Mouse (Mus musculus) myocyte (in vitro differentiated cells): ENCODE results near the gene Upf2. TPM values are rescaled to one million over a fixed set of nuclear protein-coding genes. Genes with fewer than 3 reads are reported as not detected.

Experiments
- H3K27me3 ChIP-seq: one replicate; pipeline ENCODE4 v1.6.1; 2011; ENCODE audit not compliant: control insufficient read depth, insufficient read depth, insufficient read length
- H3K36me3 ChIP-seq: one replicate; pipeline ENCODE4 v1.6.1; 2011; ENCODE audit not compliant: control insufficient read depth, insufficient read depth
- H3K4me2 ChIP-seq: one replicate; pipeline ENCODE4 v1.6.1; 2011; ENCODE audit warnings: low read depth, control low read depth
- H3K4me3 ChIP-seq: one replicate; pipeline ENCODE4 v1.5.1; 2011; ENCODE audit warnings: mild to moderate bottlenecking, control low read depth, moderate library complexity
- H3K79me2 ChIP-seq: one replicate; pipeline ENCODE4 v1.6.1; 2011; ENCODE audit not compliant: control insufficient read depth, insufficient read depth
- H3ac ChIP-seq: one replicate; pipeline ENCODE4 v1.6.1; 2011; ENCODE audit not compliant: control insufficient read depth, insufficient read length
- CEBPB ChIP-seq: IDR thresholded peaks from 2 replicates; pipeline ENCODE4 v1.6.1; 2011; ENCODE audit warnings: mild to moderate bottlenecking, moderate library complexity; ENCODE audit not compliant: poor library complexity, insufficient read depth, severe bottlenecking
- E2F4 ChIP-seq: IDR thresholded peaks from one replicate; pipeline ENCODE4 v1.6.1; 2011; ENCODE audit warnings: mild to moderate bottlenecking, control low read depth, moderate library complexity; ENCODE audit not compliant: insufficient read depth
- MAX ChIP-seq: IDR thresholded peaks from one replicate; pipeline ENCODE4 v1.6.1; 2011; ENCODE audit warnings: low read depth, mild to moderate bottlenecking, control low read depth
- MYOD1 ChIP-seq, 3 experiments: IDR thresholded peaks; one replicate each; pipeline ENCODE4 v1.6.1; 2011; ENCODE audit warnings: control low read depth in 2 of 3, low read depth in 2 of 3, mild to moderate bottlenecking in 2 of 3, moderate library complexity in 1 of 3; ENCODE audit not compliant: insufficient read length in 2 of 3, control insufficient read depth in 1 of 3
- MYOG ChIP-seq, 3 experiments: IDR thresholded peaks; one replicate each; pipeline ENCODE4 v1.6.1; 2011; ENCODE audit warnings: control low read depth in 2 of 3, low read depth in 2 of 3, mild to moderate bottlenecking in 2 of 3; ENCODE audit not compliant: insufficient read length in 2 of 3, control insufficient read depth in 1 of 3, insufficient read depth in 1 of 3
- POLR2A ChIP-seq: IDR thresholded peaks from one replicate; pipeline ENCODE4 v1.6.1; 2011; ENCODE audit warnings: low read depth, mild to moderate bottlenecking, control low read depth, moderate library complexity; ENCODE audit not compliant: insufficient read length
- POLR2AphosphoS2 ChIP-seq: IDR thresholded peaks from one replicate; pipeline ENCODE4 v1.6.1; 2011; ENCODE audit warnings: low read depth, control low read depth; ENCODE audit not compliant: insufficient read length
- REST ChIP-seq: IDR thresholded peaks from one replicate; pipeline ENCODE4 v1.6.1; 2011; ENCODE audit warnings: mild to moderate bottlenecking, control low read depth, moderate library complexity; ENCODE audit not compliant: insufficient read depth, insufficient read length
- SRF ChIP-seq: IDR thresholded peaks from one replicate; pipeline ENCODE4 v1.6.1; 2011; ENCODE audit warnings: low read depth; ENCODE audit not compliant: control insufficient read depth, insufficient read length
- TCF12 ChIP-seq: IDR thresholded peaks from one replicate; pipeline ENCODE4 v1.6.1; 2011; ENCODE audit warnings: mild to moderate bottlenecking, control low read depth; ENCODE audit not compliant: poor library complexity, insufficient read depth, severe bottlenecking
- TCF3 ChIP-seq: IDR thresholded peaks from one replicate; pipeline ENCODE4 v1.6.1; 2011; ENCODE audit warnings: low read depth, control low read depth; ENCODE audit not compliant: insufficient read length
- USF1 ChIP-seq: IDR thresholded peaks from one replicate; pipeline ENCODE4 v1.6.1; 2011; ENCODE audit warnings: low read depth, mild to moderate bottlenecking, control low read depth, moderate library complexity
- polyA plus RNA-seq: library from polyadenylated mRNA; unstranded; fragments of >200 nt; fragmentation: generic; extraction: Trizol; gene quantifications from one replicate; pipeline ENCODE4 v1.2.1, GENCODE M21; 2012; ENCODE audit warnings: missing spikeins

Gene Upf2
- polyA plus RNA-seq, 1 experiment, result 3.8 TPM

GRCm38 (mm10) chr2:6046796-6047195 is 95.5 kb downstream of the Upf2 start:
- Histone ChIP-seq H3K36me3 (peaks cover 41% of the 10 kb centered on the region), H3K4me3 (no peak overlapping the region), H3K4me2 (no peak overlapping the region), H3ac (no peak overlapping the region), H3K79me2 (no peaks in the 10 kb centered on the region), H3K27me3 (no peaks in the 10 kb centered on the region)
- TF ChIP-seq MAX, result no peak
- no peak for TF ChIP-seq POLR2A
- no peak for TF ChIP-seq SRF
- TF ChIP-seq MYOD1 (IDR thresholded peaks at IDR 0.05; ENCODE audit: control insufficient read depth in 1 of 3, insufficient read length in 2 of 3, low read depth in 2 of 3), result no peak
- TF ChIP-seq E2F4, result no peak
- no peak for TF ChIP-seq MYOG (IDR thresholded peaks at IDR 0.05; ENCODE audit: control insufficient read depth in 1 of 3, insufficient read depth in 1 of 3, insufficient read length in 2 of 3, low read depth in 2 of 3)
- no peak for TF ChIP-seq TCF3
- TF ChIP-seq CEBPB, result no peak
- TF ChIP-seq USF1, result no peak

GRCm38 (mm10) chr2:6048570-6048969 is 97.3 kb downstream of the Upf2 start:
- peaks cover 46% of the 10 kb centered on the region for H3K36me3 ChIP-seq
- no peak for TF ChIP-seq MYOD1 (IDR thresholded peaks at IDR 0.05; ENCODE audit: control insufficient read depth in 1 of 3, insufficient read length in 2 of 3, low read depth in 2 of 3)
- no peak for TF ChIP-seq MYOG (IDR thresholded peaks at IDR 0.05; ENCODE audit: control insufficient read depth in 1 of 3, insufficient read depth in 1 of 3, insufficient read length in 2 of 3, low read depth in 2 of 3)
- TF ChIP-seq TCF12, result no peak
- no peak for TF ChIP-seq USF1
- no peak for TF ChIP-seq SRF
- TF ChIP-seq CEBPB, result no peak
- TF ChIP-seq TCF3, result no peak
- TF ChIP-seq REST, result no peak
- no peak for TF ChIP-seq POLR2A
- TF ChIP-seq POLR2AphosphoS2, result no peak
- no peak for TF ChIP-seq MAX
- TF ChIP-seq E2F4, result no peak
- H3K79me2 ChIP-seq, result no peaks in the 10 kb centered on the region
- H3ac ChIP-seq, result no peak overlapping the region
- no peak overlapping the region for H3K4me3 ChIP-seq
- no peaks in the 10 kb centered on the region for H3K27me3 ChIP-seq
- no peak overlapping the region for H3K4me2 ChIP-seq

- H3K4me2 ChIP-seq, result no peak overlapping the region
- no peaks in the 10 kb centered on the region for H3K27me3 ChIP-seq
- H3K79me2 ChIP-seq, result no peaks in the 10 kb centered on the region
- H3K4me3 ChIP-seq, result no peak overlapping the region
- peaks cover 46% of the 10 kb centered on the region for H3K36me3 ChIP-seq
- no peak overlapping the region for H3ac ChIP-seq
- TF ChIP-seq CEBPB (no peak), TCF3 (no peak), MYOG (IDR thresholded peaks at IDR 0.05; ENCODE audit: control insufficient read depth in 1 of 3, insufficient read depth in 1 of 3, insufficient read length in 2 of 3, low read depth in 2 of 3) (no peak), MYOD1 (IDR thresholded peaks at IDR 0.05; ENCODE audit: control insufficient read depth in 1 of 3, insufficient read length in 2 of 3, low read depth in 2 of 3) (no peak), POLR2AphosphoS2 (no peak), MAX (no peak), USF1 (no peak), TCF12 (no peak), SRF (no peak), POLR2A (no peak), REST (no peak), E2F4 (no peak)
Observed at GRCm38 (mm10) chr2:6049018-6049417, 97.7 kb downstream of the Upf2 start.

- H3K36me3 ChIP-seq, result peaks cover 28% of the 10 kb centered on the region
- no peak overlapping the region for H3K4me3 ChIP-seq
- no peak for TF ChIP-seq MAX
- no peak for TF ChIP-seq POLR2AphosphoS2
- TF ChIP-seq POLR2A, result no peak
- no peak for TF ChIP-seq MYOG (IDR thresholded peaks at IDR 0.05; ENCODE audit: control insufficient read depth in 1 of 3, insufficient read depth in 1 of 3, insufficient read length in 2 of 3, low read depth in 2 of 3)
- no peak for TF ChIP-seq E2F4
- TF ChIP-seq SRF, result no peak
- TF ChIP-seq MYOD1 (IDR thresholded peaks at IDR 0.05; ENCODE audit: control insufficient read depth in 1 of 3, insufficient read length in 2 of 3, low read depth in 2 of 3), result no peak
- no peak for TF ChIP-seq CEBPB
- TF ChIP-seq USF1, result no peak
- no peak for TF ChIP-seq TCF3
- no peak for TF ChIP-seq REST
- no peak for TF ChIP-seq TCF12
- no peaks in the 10 kb centered on the region for H3K27me3 ChIP-seq
- no peak overlapping the region for H3K4me2 ChIP-seq
- H3K79me2 ChIP-seq, result no peaks in the 10 kb centered on the region
- H3ac ChIP-seq, result no peak overlapping the region
Observed at GRCm38 (mm10) chr2:6055466-6055865, 104.2 kb downstream of the Upf2 start.

- Histone ChIP-seq H3ac (no peak overlapping the region), H3K4me3 (no peak overlapping the region), H3K79me2 (no peaks in the 10 kb centered on the region), H3K36me3 (peaks cover 27% of the 10 kb centered on the region), H3K27me3 (no peaks in the 10 kb centered on the region), H3K4me2 (no peak overlapping the region)
- TF ChIP-seq REST (no peak), POLR2AphosphoS2 (no peak), MAX (no peak), POLR2A (no peak), TCF3 (no peak), SRF (no peak), CEBPB (no peak), TCF12 (no peak)
Observed at GRCm38 (mm10) chr2:6056518-6056917, 105.2 kb downstream of the Upf2 start.
